Mouse (Mus musculus) layer of hippocampus, postnatal 10 days (tissue): ENCODE data around the gene Eif2b4. TPM values are rescaled to one million over a fixed set of nuclear protein-coding genes. Genes with fewer than 3 reads are reported as not detected.
"Not testable (repeated sequence)": the region's sequence is repeated elsewhere in the genome, so short reads cannot be mapped to it uniquely, and the experiment has no call there.

ENCODE experiments used
- DNase-seq, 2 experiments: peaks; one replicate each; pipeline ENCODE4 v3.0.0; 2021; ENCODE audit warnings: low spot score in 2 of 2
- long read RNA-seq: library from polyadenylated mRNA; stranded (forward); transcript quantifications from one replicate; pipeline ENCODE4 v2.0.0, GENCODE M21; 2023
- total RNA-seq, 2 experiments: library from RNA; stranded (reverse); gene quantifications; 2 replicates each; pipeline ENCODE4 v1.2.3; 2021

Gene Eif2b4
- 10 to 100 TPM; 53.0 to 62.7 TPM for total RNA-seq
- long read RNA-seq, transcript Eif2b4-201 (13 exons, 2,025 nt), result major isoform, 43 of 78 reads
- long read RNA-seq, transcript Eif2b4-203 (13 exons, 1,878 nt), result minor isoform, 8 of 78 reads
- long read RNA-seq, transcript Eif2b4-202 (12 exons, 1,966 nt), result minor isoform, 10 of 78 reads
- long read RNA-seq, partial matches to known transcripts, result 9 of 78 reads
- long read RNA-seq, other reads (novel, unspliced or antisense), result 8 of 78 reads

DNA sequence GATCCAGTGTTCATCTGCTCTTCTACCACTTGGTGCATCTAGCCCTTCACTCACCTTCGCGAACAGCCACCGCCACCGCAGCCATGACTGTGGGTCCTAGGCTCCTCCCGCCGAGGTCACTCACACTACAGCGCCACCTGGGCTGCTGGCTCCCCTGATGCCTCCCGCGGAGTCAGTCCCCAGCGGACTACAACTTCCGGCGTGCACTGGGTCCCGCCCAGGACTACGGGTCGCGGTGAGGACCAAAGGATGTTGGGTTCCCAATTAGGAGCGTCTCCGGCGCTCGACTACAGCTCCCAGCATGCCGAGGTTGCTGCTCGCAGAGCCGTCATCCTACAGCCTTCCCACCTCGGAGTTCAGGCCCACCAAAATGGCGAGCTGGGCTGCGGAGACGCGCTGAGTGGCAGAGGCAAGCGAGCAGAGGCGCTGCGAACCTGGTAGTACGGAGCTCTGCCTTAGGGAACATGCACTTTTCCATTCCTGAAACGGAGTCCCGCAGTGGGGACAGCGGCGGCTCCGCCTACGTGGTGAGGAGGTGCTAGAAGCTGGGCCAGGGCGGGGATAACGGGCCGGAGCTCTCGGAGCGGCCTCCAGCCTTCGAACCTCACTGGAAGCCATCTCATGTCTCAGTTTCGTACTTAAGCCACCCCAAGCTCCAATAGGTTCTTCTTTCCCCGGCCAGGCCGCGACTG is at the start of gene Eif2b4, which contains the start of gene Snx17:
Gene Eif2b4, minus strand, starts transcription at position 492 of the 692 bp plus-strand sequence.
Gene Snx17, plus strand, starts transcription at position 289 of the 692 bp plus-strand sequence.
- peak; percentile 99 for DNase-seq

DNA sequence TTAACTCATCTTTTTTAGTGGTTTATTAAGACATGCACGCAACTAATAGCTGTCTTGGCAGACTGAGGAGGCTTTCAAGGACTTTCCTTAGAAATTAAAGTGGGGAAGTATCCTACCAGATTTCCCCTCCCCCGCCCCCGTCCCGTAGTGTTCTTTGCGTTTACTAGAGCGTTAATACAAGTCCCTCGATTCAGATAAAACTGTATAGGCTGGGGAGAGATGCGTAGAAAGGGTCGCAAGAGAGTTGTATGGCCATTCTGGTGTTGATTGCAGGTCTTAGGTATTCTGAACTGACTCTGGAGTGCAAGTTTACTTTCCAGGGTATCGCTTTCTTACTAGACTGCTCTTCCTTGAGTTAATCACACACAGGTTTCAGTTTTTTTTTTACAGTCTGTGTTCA is 49.0 kb upstream of the Eif2b4 start:
- no peak for DNase-seq

DNA sequence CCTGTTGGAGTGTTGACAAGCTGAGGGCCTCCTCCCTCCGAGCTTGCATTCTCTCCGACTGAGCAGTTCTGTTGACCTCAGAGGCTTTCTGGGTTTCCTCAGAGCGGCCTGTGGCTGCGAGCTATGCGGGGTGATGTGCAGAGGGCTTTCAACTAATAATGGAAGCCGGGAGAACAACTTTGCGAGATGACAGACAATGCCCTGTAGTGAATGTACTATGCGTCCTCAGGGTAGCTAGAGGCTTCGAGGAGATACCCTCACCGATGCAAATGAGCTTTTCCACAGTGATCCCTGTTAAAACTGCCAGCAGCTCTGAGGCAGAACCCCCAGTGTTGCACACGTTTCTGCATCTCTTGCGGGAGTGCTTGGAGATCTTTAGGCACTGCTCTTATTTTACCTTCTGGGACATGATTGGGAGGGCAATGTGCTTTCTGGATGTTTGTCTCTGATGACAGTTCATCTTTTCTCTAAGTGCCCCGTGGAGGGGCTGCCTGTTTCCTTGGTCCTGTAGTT is 48.3 kb upstream of the Eif2b4 start:
- DNase-seq, result no peak

DNA sequence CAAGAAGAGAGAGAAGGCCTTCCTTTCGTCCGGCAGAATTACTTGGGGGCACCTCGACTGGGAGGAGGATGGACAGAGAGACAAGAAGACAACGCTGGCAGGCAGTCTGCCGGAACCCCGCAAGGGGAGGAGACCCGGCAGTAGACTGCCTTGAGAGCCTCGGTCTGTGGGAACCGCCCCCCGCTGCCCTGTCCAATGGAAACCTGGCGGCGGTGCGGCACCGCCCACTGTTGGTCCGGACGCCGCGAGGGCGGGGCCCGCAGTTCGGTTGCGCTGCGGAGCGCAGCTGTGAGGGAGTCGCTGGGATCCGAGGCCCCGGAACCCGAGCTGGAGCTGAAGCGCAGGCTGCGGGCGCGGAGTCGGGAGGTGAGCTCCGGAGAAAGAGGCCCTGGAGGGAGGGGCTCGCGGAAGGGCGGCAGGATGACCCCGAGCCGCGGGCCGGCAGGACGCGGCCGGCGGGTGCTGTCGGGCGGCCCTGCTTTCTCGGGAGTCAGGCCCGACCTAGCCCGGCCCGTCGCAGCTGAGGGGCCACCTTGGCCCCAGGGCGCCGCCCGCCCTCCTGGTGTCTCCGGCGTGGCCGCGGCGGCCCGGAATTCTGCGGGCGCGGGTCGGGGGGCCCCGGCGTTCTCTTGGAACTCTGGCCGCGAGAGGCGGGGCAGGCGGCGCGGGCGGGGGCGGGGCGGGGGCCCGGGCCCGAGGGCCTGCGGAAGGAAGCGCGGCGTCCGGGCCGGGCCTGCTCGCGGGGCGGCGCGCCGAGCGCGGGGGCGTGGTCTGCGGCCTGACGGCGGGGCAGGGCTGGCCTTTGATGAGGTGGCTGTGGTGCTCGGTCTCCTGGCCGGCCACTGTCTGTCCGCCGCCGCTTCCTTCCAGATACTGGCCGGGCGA is 47.6 kb upstream of the Eif2b4 start, which contains the start of the genes Nrbp1 and Gm9970:
Gene Nrbp1, plus strand, starts transcription at position 228 of the 885 bp plus-strand sequence.
Gene Gm9970, minus strand, starts transcription at position 596 of the 885 bp plus-strand sequence.
- peak; percentile 92 to 95 for DNase-seq

DNA sequence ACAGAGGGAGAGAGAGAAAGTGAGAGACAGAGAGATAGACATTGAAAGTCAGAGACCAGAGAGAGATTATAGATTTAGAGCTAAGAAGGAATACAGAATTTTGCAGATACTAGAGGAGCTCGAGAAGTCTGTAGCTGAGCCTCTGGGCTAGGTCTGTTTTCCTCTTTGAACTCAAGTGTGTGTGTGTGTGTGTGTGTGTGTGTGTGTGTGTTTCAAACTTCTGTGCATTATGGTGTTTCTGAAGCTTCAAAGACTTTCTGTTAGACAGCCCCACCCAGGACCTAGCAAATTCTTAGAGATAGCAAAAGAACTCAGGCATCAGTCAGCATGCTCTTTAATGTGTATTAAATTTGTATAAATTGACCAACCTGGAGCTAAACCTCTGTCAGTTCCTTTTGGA is 33.4 kb upstream of the Eif2b4 start:
- DNase-seq, result no peak

DNA sequence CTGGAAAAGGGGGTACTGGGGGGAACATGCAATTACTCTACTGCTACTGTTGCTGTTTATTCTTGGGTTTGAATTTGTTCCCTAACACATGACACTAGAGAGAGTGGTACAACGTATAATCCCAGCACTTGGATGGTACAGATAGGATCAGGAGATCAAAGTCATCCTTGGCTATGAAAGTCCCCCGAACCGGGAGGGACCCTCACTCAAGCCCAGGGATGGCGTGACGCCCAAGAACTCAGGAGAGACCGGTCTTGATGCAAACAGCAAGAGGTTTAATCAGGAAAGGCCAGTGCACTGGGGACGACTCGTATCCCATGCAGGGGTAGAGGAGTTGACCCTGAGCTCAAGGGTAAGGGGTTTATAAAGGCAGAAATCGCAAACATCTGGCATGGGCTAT is 29.5 kb upstream of the Eif2b4 start:
- no peak for DNase-seq

DNA sequence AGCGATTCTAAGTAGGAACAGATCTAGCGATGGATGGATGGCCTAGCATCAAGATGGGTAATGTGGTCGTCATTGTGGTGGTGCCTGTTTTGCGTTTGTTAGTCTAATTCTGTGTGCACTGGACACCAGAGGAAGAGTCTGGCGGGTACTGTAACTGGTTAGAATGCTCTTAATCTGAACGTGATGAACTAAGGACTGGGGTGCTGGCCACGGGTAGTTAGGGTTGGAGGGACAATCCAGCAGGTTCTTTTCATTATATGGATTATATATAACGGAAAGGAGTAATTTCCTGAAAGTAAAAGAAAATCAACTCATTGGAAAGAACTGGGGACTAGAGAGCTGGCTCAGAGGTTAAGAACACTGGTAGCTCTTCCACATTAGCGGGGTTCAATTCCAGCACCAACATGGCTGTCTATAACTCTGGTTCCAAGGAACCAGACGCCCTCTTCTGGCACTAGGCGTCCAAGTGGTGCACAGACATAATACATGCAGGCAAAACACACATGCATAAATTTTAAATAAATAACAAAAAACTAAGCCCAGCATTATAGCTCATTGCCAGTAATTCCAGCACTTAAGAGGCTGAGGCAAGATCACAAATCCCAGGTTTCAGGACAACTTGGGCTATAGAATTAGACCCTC is 28.2 kb upstream of the Eif2b4 start:
- peak; percentile 34 to 46 for DNase-seq

DNA sequence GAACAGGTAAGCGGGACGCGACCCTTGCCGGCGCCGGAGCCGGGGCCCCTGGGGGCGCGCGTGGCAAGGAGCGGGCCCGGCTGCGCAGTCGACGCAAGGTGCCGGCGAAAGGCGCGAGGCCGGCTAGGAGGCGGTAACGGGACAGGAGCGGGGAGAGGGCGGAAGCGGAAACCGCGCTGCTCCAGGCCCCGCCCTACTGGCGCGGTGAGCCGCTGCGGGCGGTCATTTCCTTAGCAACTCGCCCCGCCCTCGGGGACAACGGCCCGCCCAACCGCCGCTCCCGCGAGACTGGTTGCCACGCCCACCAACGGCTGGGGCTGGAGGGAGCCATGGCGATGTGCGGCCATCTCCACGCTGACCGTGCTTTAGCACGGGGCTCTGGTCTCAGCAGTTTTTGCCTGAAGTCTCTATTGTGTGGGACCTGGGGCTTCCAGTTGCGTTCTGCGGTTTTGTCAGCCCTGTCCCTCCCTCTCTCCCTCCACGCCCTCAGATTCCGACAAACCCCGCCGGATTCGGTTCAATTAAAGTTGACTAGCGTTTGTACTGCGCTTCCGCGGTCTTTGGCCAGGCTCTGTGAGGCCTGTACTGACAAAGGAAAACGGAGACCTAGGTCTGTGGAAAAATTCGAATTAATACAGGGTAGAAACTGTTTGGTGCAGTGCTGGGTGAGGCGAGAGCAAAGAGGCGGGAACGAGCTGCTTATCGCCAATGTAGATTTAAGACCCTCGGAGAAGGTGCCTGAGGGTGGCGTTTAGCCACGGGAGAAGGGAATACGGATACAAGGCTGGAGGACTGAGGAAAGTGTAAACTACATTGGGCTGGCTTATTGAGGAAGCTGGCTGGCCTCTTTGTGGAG is 27.4 kb upstream of the Eif2b4 start, which contains the start of gene Ppm1g:
Gene Ppm1g, minus strand, starts transcription at position 240 of the 856 bp plus-strand sequence.
- peak; percentile 98 to 99 for DNase-seq

DNA sequence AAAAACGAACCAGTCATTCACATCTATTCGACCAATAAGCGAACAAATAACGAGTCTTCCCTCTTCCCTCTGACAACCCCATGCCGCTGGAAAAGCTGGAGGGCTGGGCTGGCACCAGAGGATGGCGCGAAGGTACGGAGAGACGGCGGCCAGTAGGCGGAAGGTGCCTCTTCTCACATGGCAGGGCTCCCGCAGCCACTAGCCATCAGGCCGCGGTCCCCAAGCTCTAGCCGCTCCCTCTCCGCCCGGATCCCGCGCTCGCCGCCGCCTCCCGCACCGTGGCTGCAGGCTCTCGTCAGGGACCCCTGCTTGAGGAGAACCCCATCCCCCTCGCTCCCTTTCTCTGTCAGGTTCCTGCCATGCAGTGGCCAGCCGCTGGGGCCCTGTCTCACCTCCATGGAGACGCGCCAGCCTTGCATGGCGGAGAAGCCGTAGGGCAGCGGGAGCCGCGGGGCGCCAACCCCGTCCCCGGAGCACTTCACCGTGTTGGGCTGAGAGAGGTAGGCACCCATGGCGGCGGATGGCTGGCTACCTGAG is 26.7 kb upstream of the Eif2b4 start:
- peak in 1 of 2 experiments; percentile 64 for DNase-seq

DNA sequence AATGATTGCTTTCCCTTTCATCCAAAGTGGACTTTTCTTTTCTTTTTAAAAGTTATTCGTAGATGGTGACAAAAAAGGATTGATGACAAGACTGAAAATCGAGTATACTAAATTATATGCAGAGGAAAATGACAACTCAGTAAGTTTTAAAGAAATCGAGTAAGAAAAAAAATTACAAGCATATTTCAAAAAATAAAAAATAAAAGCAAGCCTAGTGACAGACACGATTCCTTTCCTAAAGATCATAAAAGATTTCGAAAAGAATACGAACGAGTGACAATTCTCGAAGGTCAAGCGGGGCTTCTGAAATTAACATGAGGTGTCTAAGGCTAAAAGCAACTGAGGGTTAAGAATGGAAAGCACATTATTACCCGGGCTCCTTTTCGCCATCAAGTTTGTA is 26.2 kb upstream of the Eif2b4 start:
- no peak for DNase-seq

DNA sequence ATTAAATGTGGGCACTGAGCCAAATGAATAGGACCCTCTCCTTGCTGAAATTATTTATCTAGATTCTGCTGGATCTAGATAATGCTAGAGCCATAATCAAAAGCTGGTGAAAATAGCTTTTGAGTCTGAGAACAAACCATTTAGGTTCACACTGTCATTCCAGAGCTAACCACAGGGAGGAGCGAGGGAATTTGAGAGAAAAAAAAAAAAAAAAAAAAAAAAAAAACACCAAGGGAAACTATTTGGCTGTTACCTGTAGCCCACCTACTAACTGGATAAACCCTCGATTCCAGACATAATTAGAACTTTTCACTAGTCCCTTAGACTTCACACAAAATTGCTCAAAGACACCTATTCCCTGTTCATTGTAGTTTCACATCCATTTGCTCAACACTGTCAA is 25.8 kb upstream of the Eif2b4 start:
- peak in 1 of 2 experiments; percentile 23 for DNase-seq

DNA sequence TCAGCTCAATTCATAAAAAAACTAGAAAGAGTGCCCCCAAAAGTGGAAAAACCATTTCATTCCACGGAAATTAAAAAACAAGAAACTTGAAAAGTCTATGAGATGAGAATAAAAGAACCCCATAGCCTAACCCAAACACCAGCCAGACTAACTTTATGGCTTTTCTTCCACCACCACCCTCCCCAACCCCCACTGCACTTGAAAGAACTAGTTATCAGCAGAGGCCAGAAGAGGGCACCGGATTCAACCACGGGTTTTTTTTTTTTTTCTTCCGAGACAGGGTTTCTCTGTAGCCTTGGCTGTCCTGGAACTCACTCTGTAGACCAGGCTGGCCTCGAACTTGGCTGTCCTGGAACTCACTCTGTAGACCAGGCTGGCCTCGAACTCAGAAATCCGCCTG is 25.1 kb upstream of the Eif2b4 start:
- no peak for DNase-seq

DNA sequence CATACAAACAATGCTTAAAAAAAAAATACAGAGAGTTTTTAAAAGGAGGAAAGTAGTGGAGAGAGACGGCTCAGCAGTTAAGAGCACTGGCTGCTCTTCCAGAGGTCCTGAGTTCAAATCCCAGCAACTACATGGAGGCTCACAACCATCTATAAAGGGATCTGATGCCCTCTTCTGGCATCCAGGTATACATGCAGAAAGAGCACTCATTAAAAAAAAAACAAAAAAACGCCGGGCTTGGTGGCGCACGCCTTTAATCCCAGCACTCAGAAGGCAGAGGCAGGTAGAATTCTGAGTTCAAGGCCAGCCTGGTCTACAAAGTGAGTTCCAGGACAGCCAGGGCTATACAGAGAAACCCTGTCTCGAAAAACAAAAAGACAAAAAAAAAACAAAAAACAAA is 23.3 kb upstream of the Eif2b4 start:
- not testable (repeated sequence) for DNase-seq

DNA sequence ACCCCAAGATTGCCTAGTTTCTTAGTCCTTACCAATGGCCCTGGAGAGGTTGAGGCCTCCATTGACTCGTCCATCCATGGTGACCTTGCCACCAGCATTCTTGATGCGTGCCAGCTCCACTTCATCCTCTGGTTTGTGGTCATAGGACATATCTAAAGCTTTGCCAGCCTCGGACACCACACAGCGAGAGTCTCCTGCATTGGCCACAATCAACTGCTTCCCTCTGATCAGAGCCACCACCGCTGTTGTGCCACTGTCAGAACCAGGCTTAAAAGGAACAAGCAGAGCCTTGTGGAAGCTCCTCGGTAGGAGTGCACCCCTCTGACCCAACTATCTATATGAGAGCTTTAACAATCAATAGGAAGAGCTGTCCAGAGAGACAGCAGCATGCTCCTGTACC is 11.2 kb upstream of the Eif2b4 start:
- DNase-seq, result no peak

DNA sequence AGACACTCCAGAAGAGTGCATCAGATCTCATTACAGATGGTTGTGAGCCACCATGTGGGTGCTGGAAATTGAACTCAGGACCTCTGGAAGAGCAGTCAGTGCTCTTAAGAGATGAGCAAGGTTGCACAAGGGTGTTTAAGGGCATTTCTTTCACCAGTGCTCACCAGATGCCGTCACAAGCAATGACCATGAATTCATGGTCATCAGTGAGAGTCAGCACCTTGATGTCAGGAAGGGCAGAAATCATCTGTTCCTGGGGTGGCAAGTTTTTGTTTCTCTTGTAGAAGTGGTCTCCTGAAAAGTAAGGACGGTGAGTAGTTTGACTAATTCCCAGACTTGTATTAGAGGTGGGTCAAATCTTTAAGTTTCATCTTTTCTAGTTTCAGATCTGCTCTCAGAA is 10.6 kb upstream of the Eif2b4 start:
- DNase-seq, result no peak

DNA sequence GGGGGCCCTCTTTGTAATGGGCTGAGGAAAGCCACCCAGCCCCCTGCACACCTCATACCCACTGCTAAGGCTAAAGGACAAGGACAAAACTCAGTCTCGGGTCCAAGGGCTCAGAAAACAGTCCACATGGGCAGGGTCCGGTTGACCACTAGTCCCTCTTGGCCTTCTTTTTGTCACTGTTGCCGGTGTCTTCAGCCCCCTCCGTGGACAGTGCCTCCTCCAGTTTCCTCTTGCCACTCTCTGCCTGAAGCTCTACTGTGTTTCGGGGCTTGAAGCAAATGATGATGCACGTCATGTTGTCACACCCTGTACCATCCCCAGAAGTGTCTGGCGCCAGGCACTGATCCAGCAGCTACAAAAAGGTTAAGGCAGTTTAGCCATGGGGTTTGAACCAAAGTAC is 9.7 kb upstream of the Eif2b4 start:
- no peak for DNase-seq

DNA sequence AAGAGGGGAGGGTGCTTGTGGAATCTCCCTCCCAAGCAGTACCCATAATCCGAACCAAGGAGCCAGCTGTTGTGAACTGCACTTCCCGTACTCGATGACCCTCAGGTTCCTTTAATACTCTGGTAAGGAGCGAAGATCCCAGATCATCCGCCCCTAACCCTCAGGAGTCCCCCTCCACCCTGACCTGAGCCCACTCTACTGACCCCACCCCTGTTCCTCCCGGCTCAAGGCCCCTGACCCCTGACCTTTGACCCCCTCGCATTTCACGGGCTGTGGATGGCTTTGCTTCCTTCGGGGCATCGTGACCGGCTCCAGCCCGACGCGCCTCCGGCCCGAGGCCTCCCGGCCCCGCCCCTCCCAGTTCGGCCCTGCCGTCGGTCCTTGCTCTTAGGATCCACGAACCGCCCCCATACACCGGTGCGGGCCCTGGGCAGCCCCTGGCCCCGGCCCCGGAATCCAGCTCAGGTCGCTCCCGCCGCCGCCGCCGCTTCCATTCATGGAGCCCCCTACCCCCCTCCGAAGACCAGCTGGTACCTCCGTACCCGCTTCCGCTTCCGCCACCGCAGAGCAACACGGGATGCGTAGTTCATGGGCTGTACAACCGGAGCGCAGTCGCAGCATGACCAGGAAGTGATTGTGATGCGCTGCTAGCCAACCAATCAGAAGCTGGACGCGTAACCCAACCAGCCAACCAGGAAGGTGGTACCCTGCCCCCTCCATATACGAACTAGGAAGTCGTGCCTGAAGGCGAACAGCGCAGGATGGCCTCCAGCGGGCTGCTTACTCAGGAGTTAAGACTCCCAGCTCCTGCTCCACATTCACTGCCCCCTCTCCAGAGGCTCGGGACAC is 8.7 kb upstream of the Eif2b4 start, which contains the start of gene Zfp513:
Gene Zfp513, minus strand, starts transcription at position 562 of the 849 bp plus-strand sequence.
- peak; percentile 94 to 95 for DNase-seq

DNA sequence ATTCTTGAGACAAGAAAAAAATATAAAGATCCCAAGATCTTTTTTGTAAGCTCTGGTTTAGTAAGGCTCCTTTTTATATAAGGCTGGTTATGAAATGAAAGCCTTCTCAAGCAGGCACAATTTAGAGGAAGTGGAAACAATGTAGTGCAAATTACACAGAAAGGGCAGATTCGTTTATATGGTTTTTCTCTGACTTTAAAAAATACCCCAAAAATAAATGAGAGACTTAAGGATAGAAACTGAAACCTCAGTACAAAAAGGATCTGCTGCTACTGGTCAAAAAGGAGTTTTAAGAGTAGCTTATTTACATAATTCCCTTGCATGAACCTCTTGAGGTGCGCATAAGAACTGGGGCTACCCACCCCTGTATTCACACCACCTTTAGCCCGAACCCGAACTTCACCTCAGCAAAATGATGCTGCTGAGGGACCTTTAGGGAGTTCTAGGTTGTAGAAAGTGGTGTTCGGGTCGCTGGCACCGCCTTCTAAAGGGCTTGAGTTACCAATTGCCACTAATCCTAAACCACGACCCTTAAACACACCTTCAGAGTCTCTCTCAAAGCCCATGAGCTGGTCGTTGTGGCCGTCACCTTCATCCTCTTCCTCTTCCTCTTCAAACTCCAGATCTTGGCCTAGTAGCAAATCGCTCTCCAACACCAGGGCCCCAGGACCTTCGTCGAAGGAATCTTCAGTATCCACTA is 8.0 kb upstream of the Eif2b4 start:
- DNase-seq, result no peak
